Mouse (Mus musculus): ENCODE measurements around the gene Snx33. TPM values are rescaled to one million over a fixed set of nuclear protein-coding genes. Genes with fewer than 3 reads are reported as not detected.
"Not testable (repeated sequence)": the region's sequence is repeated elsewhere in the genome, so short reads cannot be mapped to it uniquely, and the experiment has no call there.

Snx33 gene
- polyA plus RNA-seq, 1 experiment from 2014 or later = 5.6 TPM

DNA sequence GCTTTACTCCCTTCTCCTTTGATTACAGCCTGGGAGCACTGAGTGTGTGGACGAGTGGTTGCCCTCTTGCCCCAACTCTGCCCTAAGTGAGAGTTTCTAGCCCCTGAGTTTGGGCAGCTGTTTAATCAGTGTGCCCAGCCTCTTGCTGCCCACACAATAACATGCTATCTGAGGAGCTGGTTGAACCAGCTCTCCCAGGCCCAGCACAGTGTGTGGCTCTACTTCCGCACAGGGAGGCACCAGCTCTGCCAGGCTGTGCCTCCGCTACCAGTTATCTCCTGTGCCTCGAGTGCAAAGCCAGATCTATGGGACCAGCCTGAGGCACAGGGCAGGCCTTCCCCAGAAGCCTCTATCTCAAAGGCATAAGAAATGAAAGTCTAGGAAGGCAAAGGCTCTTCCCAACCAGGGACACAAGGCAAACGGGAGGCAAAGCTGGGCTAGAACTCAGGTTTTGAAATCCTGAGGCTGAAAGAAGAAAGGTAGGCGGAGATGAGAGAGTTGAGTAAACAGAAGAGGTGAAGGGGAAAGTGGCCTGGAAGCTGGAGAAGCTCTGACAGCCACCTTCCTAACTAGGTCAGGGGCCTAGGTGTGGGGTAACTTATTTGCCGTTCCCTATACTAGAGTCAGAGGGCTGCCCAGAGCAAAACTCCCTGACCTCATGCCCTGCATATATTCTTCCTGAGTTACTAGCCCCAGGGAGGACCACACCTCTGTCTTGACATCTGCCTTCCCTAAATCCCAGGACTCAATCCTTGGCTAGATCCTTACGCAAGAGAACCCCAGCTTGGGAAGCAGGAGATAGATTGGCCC lies 4.1 kb downstream of the Snx33 start:
- no peak for ATAC-seq (ENCODE audit: low FRiP score, low read depth)
- Histone ChIP-seq H3K36me3 (peaks cover 9% of the 10 kb centered on the region), H3K4me2 (replicated peaks) (peak overlapping the region; percentile 46), H3K9ac (peak overlapping the region; percentile 21; the same call in 1 of the 2 replicates), H3K9me3 (no peaks in the 10 kb centered on the region), H3K4me1 (peaks cover 44% of the 10 kb centered on the region), H3K27me3 (replicated peaks) (no peaks in the 10 kb centered on the region), H3K27ac (no peak overlapping the region), H3K4me3 (0 out of 2 replicates have a peak overlapping the region, but pooled peaks have one; percentile 1)
- 75% methylated on average over 8 of the region's 8 CpGs for WGBS

DNA sequence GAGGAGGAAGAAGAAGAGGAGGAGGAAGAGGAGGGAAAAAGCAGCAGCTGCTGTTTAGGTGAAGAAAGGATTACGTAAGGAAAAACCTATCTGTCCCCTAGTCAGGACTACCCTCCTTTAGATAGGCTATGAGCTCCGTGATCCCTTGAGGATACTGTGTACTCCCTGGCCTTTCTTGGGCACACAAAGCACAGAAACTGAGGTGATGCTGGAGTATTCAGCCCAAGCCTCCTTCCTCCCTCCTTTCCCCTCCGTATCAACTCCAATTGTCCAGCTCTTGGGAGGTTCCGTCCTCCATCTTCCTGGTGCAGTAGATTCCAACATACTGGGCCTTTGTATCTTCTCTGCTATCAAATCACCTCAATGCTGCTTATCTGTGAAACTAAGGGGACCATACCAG lies 5.4 kb downstream of the Snx33 start:
- Histone ChIP-seq H3K4me3 (no peak overlapping the region), H3K9ac (no peak overlapping the region), H3K4me2 (replicated peaks) (0 out of 2 replicates have a peak overlapping the region, but pooled peaks have one; percentile 46), H3K4me1 (peaks cover 38% of the 10 kb centered on the region), H3K36me3 (peaks cover 16% of the 10 kb centered on the region), H3K27me3 (replicated peaks) (no peaks in the 10 kb centered on the region), H3K27ac (no peak overlapping the region), H3K9me3 (no peaks in the 10 kb centered on the region)
- ATAC-seq (ENCODE audit: low FRiP score, low read depth) = no peak
- 94% methylated on average over 4 of the region's 4 CpGs for WGBS

DNA sequence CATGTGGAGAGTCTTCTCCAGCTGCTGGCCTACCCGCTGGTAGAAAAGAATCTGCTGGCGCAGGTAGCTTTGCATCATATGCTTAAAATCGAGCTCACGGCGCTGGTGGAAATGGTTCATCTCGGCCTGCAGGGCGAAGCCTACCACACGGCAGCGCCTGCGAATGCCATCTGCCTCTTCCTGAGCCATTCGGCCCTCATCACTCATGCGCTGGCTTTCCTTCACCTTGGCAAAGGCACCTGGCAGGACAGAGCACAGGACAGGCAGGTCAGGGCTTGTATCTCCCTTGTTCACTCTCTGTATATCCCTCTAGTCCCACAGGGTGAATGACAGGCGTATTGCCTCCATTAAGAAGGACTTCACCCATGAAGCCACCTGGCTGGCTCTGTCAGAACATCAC lies 9.7 kb downstream of the Snx33 start:
- H3K4me3 ChIP-seq = no peak overlapping the region
- H3K36me3 ChIP-seq = peaks cover 30% of the 10 kb centered on the region
- peaks cover 4% of the 10 kb centered on the region for H3K4me1 ChIP-seq
- no peak overlapping the region for H3K27ac ChIP-seq
- no peak overlapping the region for H3K9ac ChIP-seq
- H3K27me3 ChIP-seq (replicated peaks) = no peaks in the 10 kb centered on the region
- H3K4me2 ChIP-seq (replicated peaks) = no peak overlapping the region
- no peak for ATAC-seq (ENCODE audit: low FRiP score, low read depth)
- H3K9me3 ChIP-seq = no peaks in the 10 kb centered on the region
- WGBS = 97% methylated on average over 13 of the region's 13 CpGs

DNA sequence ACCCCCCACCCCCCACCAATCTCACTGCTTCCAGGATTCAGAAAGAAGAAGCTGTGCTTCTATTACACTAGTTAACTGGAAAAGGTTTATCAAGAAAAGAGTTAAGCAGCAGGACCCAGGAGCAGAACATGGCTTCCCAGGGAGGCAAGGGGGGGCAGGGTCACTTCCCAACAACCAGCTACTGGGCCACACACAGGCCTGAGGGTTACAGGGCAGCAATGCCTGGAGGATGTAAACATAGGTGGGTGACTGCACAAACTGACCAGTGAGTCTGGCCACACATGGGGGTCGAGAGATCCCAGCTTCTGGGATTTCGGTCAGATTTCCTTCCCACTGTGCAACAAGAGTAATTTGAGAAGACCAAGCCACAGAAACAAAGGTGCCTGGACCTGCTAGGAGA lies 11.0 kb downstream of the Snx33 start:
- Histone ChIP-seq H3K9ac (no peak overlapping the region), H3K4me1 (no peaks in the 10 kb centered on the region), H3K27ac (no peak overlapping the region), H3K4me3 (no peak overlapping the region), H3K27me3 (replicated peaks) (no peaks in the 10 kb centered on the region), H3K9me3 (no peaks in the 10 kb centered on the region), H3K4me2 (replicated peaks) (no peak overlapping the region), H3K36me3 (peaks cover 29% of the 10 kb centered on the region)
- WGBS = 77% methylated on average over 2 of the region's 2 CpGs
- no peak for ATAC-seq (ENCODE audit: low FRiP score, low read depth)

DNA sequence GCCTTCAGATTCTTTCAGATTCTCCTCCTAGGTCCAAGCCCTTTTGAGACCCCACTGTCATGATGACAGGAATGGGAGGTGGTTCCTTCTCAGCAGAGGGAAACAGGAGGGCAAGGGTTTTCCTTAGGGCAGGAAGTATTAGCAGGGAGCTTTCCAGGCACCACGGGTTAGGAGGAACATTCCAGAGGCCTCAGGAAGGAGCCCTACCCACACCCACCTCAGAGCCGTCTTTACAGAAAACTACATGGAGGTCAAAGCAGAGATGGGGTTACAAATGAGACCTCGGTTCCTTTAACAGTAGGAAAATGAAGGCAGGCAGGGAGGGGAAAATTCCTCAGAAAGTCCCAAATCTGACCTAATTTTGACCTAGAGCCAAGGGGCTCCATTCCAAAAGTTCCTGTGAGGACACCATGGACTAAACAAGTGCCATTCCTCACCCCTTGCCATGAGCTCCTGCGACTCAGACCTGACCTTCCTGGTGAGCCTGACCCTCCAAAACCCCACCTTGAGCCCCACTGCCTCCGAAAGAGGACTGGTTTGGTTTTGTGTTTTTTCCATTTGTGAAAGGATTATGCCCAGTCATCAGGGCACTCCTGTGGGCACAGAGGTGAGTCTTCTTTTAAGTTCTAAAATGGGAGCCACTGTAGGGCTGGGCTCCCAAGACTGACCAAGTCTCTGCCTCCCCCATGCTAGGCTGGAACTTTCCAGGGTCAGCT lies 12.3 kb downstream of the Snx33 start:
- Histone ChIP-seq H3K4me3 (no peak overlapping the region), H3K4me2 (replicated peaks) (no peak overlapping the region), H3K27me3 (replicated peaks) (no peaks in the 10 kb centered on the region), H3K9me3 (no peaks in the 10 kb centered on the region), H3K36me3 (peaks cover 21% of the 10 kb centered on the region), H3K27ac (no peak overlapping the region), H3K4me1 (no peaks in the 10 kb centered on the region), H3K9ac (no peak overlapping the region)
- WGBS = 86% methylated on average over 5 of the region's 5 CpGs
- no peak for ATAC-seq (ENCODE audit: low FRiP score, low read depth)

DNA sequence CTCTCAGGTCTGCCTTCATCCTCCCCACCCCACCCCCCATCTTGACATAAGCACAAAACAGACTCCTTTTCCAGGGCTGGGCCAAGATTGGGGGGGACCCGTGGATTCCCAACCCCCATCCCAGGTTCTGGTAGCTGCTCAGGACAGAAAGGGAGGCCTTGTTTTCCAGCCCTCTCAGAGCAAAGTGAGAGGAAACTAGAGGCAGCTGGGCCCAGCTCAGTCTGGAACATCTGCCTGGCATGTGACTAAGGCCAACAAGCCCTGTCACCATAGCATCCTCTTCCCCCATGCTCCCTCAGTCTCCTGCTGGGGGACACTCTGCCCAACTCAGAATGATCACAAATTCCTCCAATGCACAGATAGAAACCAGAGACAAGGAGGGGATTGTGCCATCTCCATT lies 13.1 kb downstream of the Snx33 start:
- 79% methylated on average over 1 of the region's 1 CpGs for WGBS
- Histone ChIP-seq H3K27ac (no peak overlapping the region), H3K36me3 (peaks cover 21% of the 10 kb centered on the region), H3K9ac (no peak overlapping the region), H3K9me3 (no peaks in the 10 kb centered on the region), H3K4me3 (no peak overlapping the region), H3K4me2 (replicated peaks) (no peak overlapping the region), H3K4me1 (no peaks in the 10 kb centered on the region), H3K27me3 (replicated peaks) (no peaks in the 10 kb centered on the region)
- ATAC-seq (ENCODE audit: low FRiP score, low read depth) = no peak

DNA sequence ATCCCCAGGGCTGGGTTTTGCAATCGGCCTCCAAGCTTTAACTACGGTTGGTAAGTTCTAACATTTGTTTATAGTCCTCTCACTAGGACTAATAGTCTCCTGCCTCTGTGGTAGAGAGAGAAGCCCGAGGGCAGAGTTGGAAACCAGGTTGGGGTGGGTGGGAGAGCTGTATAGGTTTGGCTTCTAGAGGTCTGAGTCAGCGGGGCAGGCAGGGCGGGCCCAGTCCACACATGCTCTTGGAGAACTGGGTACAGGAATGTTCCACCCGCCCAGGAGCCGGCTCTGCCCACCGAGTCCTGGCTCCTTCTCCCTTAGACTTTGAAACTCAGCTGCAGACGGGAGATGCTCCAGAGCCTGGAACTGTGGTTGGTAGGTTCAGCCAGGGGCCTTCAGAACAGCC lies 14.2 kb downstream of the Snx33 start:
- Histone ChIP-seq H3K27me3 (replicated peaks) (no peaks in the 10 kb centered on the region), H3K4me3 (no peak overlapping the region), H3K36me3 (peaks cover 21% of the 10 kb centered on the region), H3K4me1 (no peaks in the 10 kb centered on the region), H3K4me2 (replicated peaks) (no peak overlapping the region), H3K9me3 (no peaks in the 10 kb centered on the region), H3K27ac (no peak overlapping the region), H3K9ac (no peak overlapping the region)
- ATAC-seq (ENCODE audit: low FRiP score, low read depth) = no peak
- WGBS = 86% methylated on average over 9 of the region's 9 CpGs

DNA sequence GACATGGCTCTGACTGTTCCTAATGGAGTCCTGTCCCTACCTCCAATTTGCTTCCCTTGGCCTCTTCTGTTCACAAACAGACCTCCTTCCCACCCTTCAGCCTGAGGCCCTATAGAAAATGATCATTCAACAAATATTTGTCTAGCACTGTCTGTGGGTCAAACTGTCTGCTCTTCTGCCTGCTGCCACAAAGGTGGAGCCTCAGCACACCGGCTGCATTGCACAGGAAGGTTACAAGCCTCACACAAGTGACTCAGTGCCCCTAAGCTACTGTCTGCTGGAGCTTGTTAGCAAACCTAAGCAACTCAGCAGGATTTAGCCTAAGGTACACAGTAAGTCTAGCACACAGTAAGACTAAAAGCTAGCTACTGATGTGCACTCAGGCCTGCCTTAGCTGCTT lies 17.2 kb downstream of the Snx33 start:
- Histone ChIP-seq H3K9me3 (no peaks in the 10 kb centered on the region), H3K4me2 (replicated peaks) (no peak overlapping the region), H3K4me3 (no peak overlapping the region), H3K27ac (no peak overlapping the region), H3K9ac (no peak overlapping the region), H3K4me1 (no peaks in the 10 kb centered on the region), H3K27me3 (replicated peaks) (no peaks in the 10 kb centered on the region), H3K36me3 (0 out of 2 replicates have a peak, but pooled peaks cover 3% of the 10 kb centered on the region)
- 74% methylated on average over 1 of the region's 1 CpGs for WGBS
- no peak for ATAC-seq (ENCODE audit: low FRiP score, low read depth)

DNA sequence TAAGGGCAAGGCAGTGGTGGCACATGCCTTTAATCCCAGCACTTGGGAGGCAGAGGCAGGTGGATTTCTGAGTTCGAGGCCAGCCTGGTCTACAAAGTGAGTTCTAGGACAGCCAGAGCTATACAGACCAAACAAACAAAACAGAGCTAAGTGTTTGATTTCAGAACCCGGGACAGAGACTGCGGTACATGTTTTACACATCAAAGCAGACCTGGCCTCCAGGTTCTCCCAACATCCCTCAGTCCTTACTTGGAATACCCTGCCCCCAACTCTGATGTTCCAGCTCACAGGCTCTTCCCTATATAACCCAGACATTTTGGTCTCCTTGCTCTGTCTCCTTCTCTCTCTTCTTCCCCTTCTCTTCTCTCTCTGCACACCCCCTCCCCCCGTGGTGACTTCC lies 18.2 kb downstream of the Snx33 start:
- not testable (repeated sequence) for H3K4me1 ChIP-seq; H3K4me2 ChIP-seq (replicated peaks); ATAC-seq (ENCODE audit: low FRiP score, low read depth); H3K9ac ChIP-seq; H3K27me3 ChIP-seq (replicated peaks); H3K9me3 ChIP-seq; H3K36me3 ChIP-seq; H3K27ac ChIP-seq; H3K4me3 ChIP-seq
- 46% methylated on average over 4 of the region's 4 CpGs for WGBS

DNA sequence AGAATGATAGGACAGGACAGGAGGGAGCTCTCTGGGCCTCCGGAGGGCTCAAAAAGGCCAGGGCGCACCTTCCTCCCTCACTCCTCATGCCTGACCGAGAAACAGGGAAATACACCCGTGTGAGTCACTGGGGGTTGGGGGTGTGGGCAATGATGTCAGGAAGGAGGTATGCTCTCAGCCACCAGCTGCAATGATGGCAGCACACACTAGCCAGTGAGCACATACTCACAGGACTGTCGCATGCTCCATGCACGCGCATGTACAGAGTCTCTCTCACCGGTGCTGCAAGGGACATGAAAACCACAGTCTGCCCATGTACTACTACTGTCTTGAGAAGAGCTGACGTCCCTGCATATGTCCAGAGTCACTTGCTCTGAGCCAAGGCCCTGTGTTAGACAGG lies 20.6 kb downstream of the Snx33 start:
- Histone ChIP-seq H3K4me3 (no peak overlapping the region), H3K4me2 (replicated peaks) (no peak overlapping the region), H3K36me3 (no peaks in the 10 kb centered on the region), H3K4me1 (no peaks in the 10 kb centered on the region), H3K9me3 (no peaks in the 10 kb centered on the region), H3K27me3 (replicated peaks) (no peaks in the 10 kb centered on the region), H3K27ac (no peak overlapping the region), H3K9ac (no peak overlapping the region)
- ATAC-seq (ENCODE audit: low FRiP score, low read depth) = no peak
- WGBS = 87% methylated on average over 9 of the region's 9 CpGs

DNA sequence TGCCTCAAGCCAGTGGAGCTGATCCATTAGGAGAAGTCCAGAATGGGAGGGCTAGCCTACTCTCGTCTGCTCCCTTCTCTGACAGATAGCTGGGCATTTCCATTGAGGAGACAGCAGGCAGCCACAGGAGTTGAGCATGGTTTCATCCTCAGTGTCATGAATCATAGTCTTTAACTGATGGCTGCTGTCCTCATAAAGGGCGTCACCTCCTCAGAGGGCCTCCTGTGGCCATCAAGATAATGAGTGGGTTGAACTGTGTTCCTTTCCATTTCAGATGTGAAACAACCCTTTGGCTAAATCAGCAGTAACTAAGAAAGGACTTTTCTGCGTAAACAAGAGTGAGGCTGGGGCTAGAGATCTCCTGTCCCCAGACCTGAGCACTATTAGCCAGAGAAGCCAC lies 24.5 kb downstream of the Snx33 start:
- Histone ChIP-seq H3K36me3 (no peaks in the 10 kb centered on the region), H3K27ac (no peak overlapping the region), H3K4me3 (no peak overlapping the region), H3K27me3 (replicated peaks) (no peaks in the 10 kb centered on the region), H3K9me3 (no peaks in the 10 kb centered on the region), H3K4me1 (peaks cover 4% of the 10 kb centered on the region; the same call in 1 of the 2 replicates), H3K9ac (no peak overlapping the region), H3K4me2 (replicated peaks) (no peak overlapping the region)
- ATAC-seq (ENCODE audit: low FRiP score, low read depth) = no peak
- 77% methylated on average over 3 of the region's 3 CpGs for WGBS

DNA sequence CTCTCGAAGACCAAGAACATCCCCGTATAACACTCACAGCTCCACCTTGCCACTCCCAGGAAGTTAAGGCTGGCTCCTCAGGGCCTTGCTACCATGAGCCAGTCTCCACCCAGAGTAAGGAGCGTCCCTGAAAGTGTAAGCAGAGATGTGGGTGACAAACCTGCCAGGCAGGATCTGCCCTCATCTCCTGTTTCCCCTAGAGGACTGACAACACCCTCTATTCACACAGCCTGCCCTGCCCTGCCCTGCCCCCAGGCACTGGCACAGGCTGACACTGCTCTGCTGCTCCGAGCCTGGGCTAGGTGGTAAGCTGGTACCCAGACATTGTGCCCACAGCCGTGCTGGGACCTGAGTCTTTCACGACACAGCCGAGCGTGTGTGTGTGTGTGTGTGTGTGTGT lies 27.0 kb downstream of the Snx33 start:
- no peaks in the 10 kb centered on the region for H3K36me3 ChIP-seq
- no peak overlapping the region for H3K4me3 ChIP-seq
- H3K4me1 ChIP-seq = peaks cover 4% of the 10 kb centered on the region; the same call in 1 of the 2 replicates
- H3K27ac ChIP-seq = no peak overlapping the region
- H3K27me3 ChIP-seq (replicated peaks) = no peaks in the 10 kb centered on the region
- H3K9ac ChIP-seq = no peak overlapping the region
- no peaks in the 10 kb centered on the region for H3K9me3 ChIP-seq
- 76% methylated on average over 8 of the region's 8 CpGs for WGBS
- H3K4me2 ChIP-seq (replicated peaks) = no peak overlapping the region
- no peak for ATAC-seq (ENCODE audit: low FRiP score, low read depth)

Data from neural tube, embryonic 12.5 days (tissue).